Mouse (Mus musculus): ENCODE measurements at regions not wholly inside any gene's neighbourhood (a gene's known extent, or its start where the extent isn't known, plus 50 kb on each side); places are given as distances from the start of the nearest gene placed in this dataset.

GRCm38 (mm10) chr1:183865111-183865510 is 148.0 kb upstream of the Dusp10 start:
- no peak overlapping the region for H3K9ac ChIP-seq (ENCODE audit: low read depth, low read length)
- ATAC-seq, result no peak
- H3K27ac ChIP-seq (ENCODE audit: low read length), result no peak overlapping the region
- no peaks in the 10 kb centered on the region for H3K9me3 ChIP-seq (ENCODE audit: control insufficient read depth, low read length)
- H3K4me2 ChIP-seq (ENCODE audit: low read depth, low read length), result no peak overlapping the region
- no peaks in the 10 kb centered on the region for H3K27me3 ChIP-seq (replicated peaks; ENCODE audit: control insufficient read depth, insufficient read depth, low read length)
- no peaks in the 10 kb centered on the region for H3K4me1 ChIP-seq (ENCODE audit: control insufficient read depth, insufficient read depth, low read length)
- no peaks in the 10 kb centered on the region for H3K36me3 ChIP-seq (ENCODE audit: control insufficient read depth, insufficient read depth, low read length)
- no peak overlapping the region for H3K4me3 ChIP-seq (ENCODE audit: low read length)
- 79% methylated on average over 4 of the region's 4 CpGs for WGBS

- Histone ChIP-seq H3K27me3 (replicated peaks; ENCODE audit: control insufficient read depth, insufficient read depth, low read length) (no peaks in the 10 kb centered on the region), H3K9ac (ENCODE audit: low read depth, low read length) (no peak overlapping the region), H3K9me3 (ENCODE audit: control insufficient read depth, low read length) (no peaks in the 10 kb centered on the region), H3K4me1 (ENCODE audit: control insufficient read depth, insufficient read depth, low read length) (no peaks in the 10 kb centered on the region), H3K4me3 (ENCODE audit: low read length) (no peak overlapping the region), H3K4me2 (ENCODE audit: low read depth, low read length) (no peak overlapping the region), H3K36me3 (ENCODE audit: control insufficient read depth, insufficient read depth, low read length) (no peaks in the 10 kb centered on the region), H3K27ac (ENCODE audit: low read length) (no peak overlapping the region)
- ATAC-seq, result no peak
- 78% methylated on average over 3 of the region's 3 CpGs for WGBS
Observed at GRCm38 (mm10) chr1:183865586-183865985, 147.5 kb upstream of the Dusp10 start.

GRCm38 (mm10) chr1:183868965-183869364 is 144.1 kb upstream of the Dusp10 start:
- Histone ChIP-seq H3K4me2 (ENCODE audit: low read depth, low read length) (no peak overlapping the region), H3K27me3 (replicated peaks; ENCODE audit: control insufficient read depth, insufficient read depth, low read length) (no peaks in the 10 kb centered on the region), H3K9me3 (ENCODE audit: control insufficient read depth, low read length) (no peaks in the 10 kb centered on the region)

GRCm38 (mm10) chr1:183895936-183896335 is 117.2 kb upstream of the Dusp10 start:
- Histone ChIP-seq H3K4me2 (ENCODE audit: low read depth, low read length) (no peak overlapping the region), H3K4me3 (ENCODE audit: low read length) (no peak overlapping the region), H3K4me1 (ENCODE audit: control insufficient read depth, insufficient read depth, low read length) (no peaks in the 10 kb centered on the region), H3K27ac (ENCODE audit: low read length) (no peak overlapping the region), H3K9ac (ENCODE audit: low read depth, low read length) (no peak overlapping the region), H3K36me3 (ENCODE audit: control insufficient read depth, insufficient read depth, low read length) (no peaks in the 10 kb centered on the region), H3K27me3 (replicated peaks; ENCODE audit: control insufficient read depth, insufficient read depth, low read length) (no peaks in the 10 kb centered on the region), H3K9me3 (ENCODE audit: control insufficient read depth, low read length) (no peaks in the 10 kb centered on the region)
- ATAC-seq, result no peak
- 79% methylated on average over 3 of the region's 3 CpGs for WGBS

More at GRCm38 (mm10) chr1:183868965-183869364, 144.1 kb upstream of the Dusp10 start:
- Histone ChIP-seq H3K36me3 (ENCODE audit: control insufficient read depth, insufficient read depth, low read length) (no peaks in the 10 kb centered on the region), H3K4me3 (ENCODE audit: low read length) (no peak overlapping the region), H3K4me1 (ENCODE audit: control insufficient read depth, insufficient read depth, low read length) (no peaks in the 10 kb centered on the region), H3K27ac (ENCODE audit: low read length) (no peak overlapping the region), H3K9ac (ENCODE audit: low read depth, low read length) (no peak overlapping the region)
- 94% methylated on average over 5 of the region's 5 CpGs for WGBS
- no peak for ATAC-seq

GRCm38 (mm10) chr1:183898091-183898490 is 115.0 kb upstream of the Dusp10 start:
- H3K4me2 ChIP-seq (ENCODE audit: low read depth, low read length), result no peak overlapping the region
- H3K27me3 ChIP-seq (replicated peaks; ENCODE audit: control insufficient read depth, insufficient read depth, low read length), result no peaks in the 10 kb centered on the region
- H3K36me3 ChIP-seq (ENCODE audit: control insufficient read depth, insufficient read depth, low read length), result no peaks in the 10 kb centered on the region
- 82% methylated on average over 3 of the region's 3 CpGs for WGBS
- H3K4me1 ChIP-seq (ENCODE audit: control insufficient read depth, insufficient read depth, low read length), result no peaks in the 10 kb centered on the region
- ATAC-seq, result no peak
- H3K9me3 ChIP-seq (ENCODE audit: control insufficient read depth, low read length), result no peaks in the 10 kb centered on the region
- no peak overlapping the region for H3K27ac ChIP-seq (ENCODE audit: low read length)
- H3K9ac ChIP-seq (ENCODE audit: low read depth, low read length), result no peak overlapping the region
- no peak overlapping the region for H3K4me3 ChIP-seq (ENCODE audit: low read length)

GRCm38 (mm10) chr1:183904564-183904963 is 108.5 kb upstream of the Dusp10 start:
- H3K4me3 ChIP-seq (ENCODE audit: low read length), result no peak overlapping the region
- no peaks in the 10 kb centered on the region for H3K27me3 ChIP-seq (replicated peaks; ENCODE audit: control insufficient read depth, insufficient read depth, low read length)
- H3K4me2 ChIP-seq (ENCODE audit: low read depth, low read length), result no peak overlapping the region
- ATAC-seq, result no peak
- no peaks in the 10 kb centered on the region for H3K4me1 ChIP-seq (ENCODE audit: control insufficient read depth, insufficient read depth, low read length)
- H3K9ac ChIP-seq (ENCODE audit: low read depth, low read length), result no peak overlapping the region
- H3K27ac ChIP-seq (ENCODE audit: low read length), result no peak overlapping the region
- no peaks in the 10 kb centered on the region for H3K9me3 ChIP-seq (ENCODE audit: control insufficient read depth, low read length)
- 90% methylated on average over 7 of the region's 7 CpGs for WGBS
- no peaks in the 10 kb centered on the region for H3K36me3 ChIP-seq (ENCODE audit: control insufficient read depth, insufficient read depth, low read length)

- Histone ChIP-seq H3K4me2 (ENCODE audit: low read depth, low read length) (no peak overlapping the region), H3K36me3 (ENCODE audit: control insufficient read depth, insufficient read depth, low read length) (no peaks in the 10 kb centered on the region), H3K4me3 (ENCODE audit: low read length) (no peak overlapping the region), H3K27me3 (replicated peaks; ENCODE audit: control insufficient read depth, insufficient read depth, low read length) (no peaks in the 10 kb centered on the region), H3K4me1 (ENCODE audit: control insufficient read depth, insufficient read depth, low read length) (no peaks in the 10 kb centered on the region), H3K9me3 (ENCODE audit: control insufficient read depth, low read length) (no peaks in the 10 kb centered on the region), H3K27ac (ENCODE audit: low read length) (no peak overlapping the region), H3K9ac (ENCODE audit: low read depth, low read length) (no peak overlapping the region)
- 75% methylated on average over 11 of the region's 11 CpGs for WGBS
- no peak for ATAC-seq
Observed at GRCm38 (mm10) chr1:183905345-183906142, 107.6 kb upstream of the Dusp10 start.

- Histone ChIP-seq H3K9me3 (ENCODE audit: control insufficient read depth, low read length) (no peaks in the 10 kb centered on the region), H3K9ac (ENCODE audit: low read depth, low read length) (no peak overlapping the region), H3K36me3 (ENCODE audit: control insufficient read depth, insufficient read depth, low read length) (no peaks in the 10 kb centered on the region), H3K4me2 (ENCODE audit: low read depth, low read length) (no peak overlapping the region), H3K4me1 (ENCODE audit: control insufficient read depth, insufficient read depth, low read length) (no peaks in the 10 kb centered on the region), H3K27me3 (replicated peaks; ENCODE audit: control insufficient read depth, insufficient read depth, low read length) (no peaks in the 10 kb centered on the region), H3K27ac (ENCODE audit: low read length) (no peak overlapping the region), H3K4me3 (ENCODE audit: low read length) (no peak overlapping the region)
- 69% methylated on average over 3 of the region's 3 CpGs for WGBS
- ATAC-seq, result no peak
Observed at GRCm38 (mm10) chr1:183917656-183918055, 95.4 kb upstream of the Dusp10 start.

GRCm38 (mm10) chr1:183921262-183921661 is 91.8 kb upstream of the Dusp10 start:
- Histone ChIP-seq H3K4me3 (ENCODE audit: low read length) (no peak overlapping the region), H3K9me3 (ENCODE audit: control insufficient read depth, low read length) (no peaks in the 10 kb centered on the region), H3K27me3 (replicated peaks; ENCODE audit: control insufficient read depth, insufficient read depth, low read length) (no peaks in the 10 kb centered on the region), H3K27ac (ENCODE audit: low read length) (no peak overlapping the region), H3K9ac (ENCODE audit: low read depth, low read length) (no peak overlapping the region), H3K4me2 (ENCODE audit: low read depth, low read length) (no peak overlapping the region), H3K4me1 (ENCODE audit: control insufficient read depth, insufficient read depth, low read length) (no peaks in the 10 kb centered on the region), H3K36me3 (ENCODE audit: control insufficient read depth, insufficient read depth, low read length) (no peaks in the 10 kb centered on the region)
- ATAC-seq, result no peak
- 48% methylated on average over 2 of the region's 2 CpGs for WGBS

GRCm38 (mm10) chr1:183928539-183928938 is 84.6 kb upstream of the Dusp10 start:
- 74% methylated on average over 4 of the region's 4 CpGs for WGBS
- no peaks in the 10 kb centered on the region for H3K9me3 ChIP-seq (ENCODE audit: control insufficient read depth, low read length)
- ATAC-seq, result no peak
- H3K36me3 ChIP-seq (ENCODE audit: control insufficient read depth, insufficient read depth, low read length), result no peaks in the 10 kb centered on the region
- no peak overlapping the region for H3K4me2 ChIP-seq (ENCODE audit: low read depth, low read length)
- no peak overlapping the region for H3K27ac ChIP-seq (ENCODE audit: low read length)
- no peaks in the 10 kb centered on the region for H3K27me3 ChIP-seq (replicated peaks; ENCODE audit: control insufficient read depth, insufficient read depth, low read length)
- no peak overlapping the region for H3K4me3 ChIP-seq (ENCODE audit: low read length)
- no peak overlapping the region for H3K9ac ChIP-seq (ENCODE audit: low read depth, low read length)
- H3K4me1 ChIP-seq (ENCODE audit: control insufficient read depth, insufficient read depth, low read length), result no peaks in the 10 kb centered on the region

Data from intestine, embryonic 16.5 days (tissue).